Mouse (Mus musculus) kidney, embryonic 14.5 days (tissue): ENCODE measurements around the gene Mtif2. TPM values are rescaled to one million over a fixed set of nuclear protein-coding genes. Genes with fewer than 3 reads are reported as not detected.
A peak's percentile ranks its signal among the peaks of the same experiment; 100 is the strongest.

Experiments
- ATAC-seq: fragments of 200-750 bp; cut with Nextera tagmentation; 2 replicates; pipeline ENCODE4 v1.8.0; 2017; ENCODE audit warnings: moderate number of reproducible peaks, mild to moderate bottlenecking, moderate TSS enrichment, moderate library complexity; ENCODE audit not compliant: low FRiP score, low TSS enrichment
- H3K27ac ChIP-seq: fragments of 300-500 bp; sonication (generic); 2 replicates; pipeline ENCODE4 v1.5.1; 2014; ENCODE audit warnings: low read depth, mild to moderate bottlenecking, low read length, moderate library complexity, mixed read lengths
- H3K27me3 ChIP-seq: fragments of 300-500 bp; sonication (generic); 2 replicates; pipeline ENCODE4 v1.6.1; 2014; ENCODE audit warnings: mild to moderate bottlenecking, low read length; ENCODE audit not compliant: control insufficient read depth, insufficient read depth
- H3K36me3 ChIP-seq: fragments of 300-500 bp; sonication (generic); 2 replicates; pipeline ENCODE4 v1.6.1; 2014; ENCODE audit warnings: low read length, mixed read lengths; ENCODE audit not compliant: control insufficient read depth, insufficient read depth
- H3K4me1 ChIP-seq: fragments of 300-500 bp; sonication (generic); 2 replicates; pipeline ENCODE4 v1.6.1; 2014; ENCODE audit warnings: low read length, mixed read lengths; ENCODE audit not compliant: control insufficient read depth, insufficient read depth
- H3K4me2 ChIP-seq: fragments of 300-500 bp; sonication (generic); replicated peaks from 2 replicates; pipeline ENCODE4 v1.6.1; 2014; ENCODE audit warnings: low read depth, mild to moderate bottlenecking, low read length
- H3K4me3 ChIP-seq: fragments of 300-500 bp; sonication (generic); 2 replicates; pipeline ENCODE4 v1.5.1; 2014; ENCODE audit warnings: mild to moderate bottlenecking, low read length
- H3K9ac ChIP-seq: fragments of 300-500 bp; sonication (generic); 2 replicates; pipeline ENCODE4 v1.6.1; 2014; ENCODE audit warnings: low read depth, mild to moderate bottlenecking, low read length, moderate library complexity
- H3K9me3 ChIP-seq: fragments of 300-500 bp; sonication (generic); 2 replicates; pipeline ENCODE4 v1.6.1; 2016; ENCODE audit warnings: low read length; ENCODE audit not compliant: control insufficient read depth
- WGBS: fragments of 180-500 bp; shearing (Covaris S2); extraction: QIAGEN DNeasy Blood & Tissue Kit; methylation state at CpG from one replicate; pipeline ENCODE4 v1.1.7; 2014; 5-methylcytosine and 5-hydroxymethylcytosine counted together
- polyA plus RNA-seq: library from polyadenylated mRNA; unstranded; fragments of >200 nt; fragmentation: Nextera tagmentation; extraction: Ambion mirVana; gene quantifications from 2 replicates; pipeline ENCODE4 v1.2.1, GENCODE M21; 2014

Gene Mtif2
- polyA plus RNA-seq, 1 experiment from 2014 or later = 48.7 TPM

GRCm38 (mm10) chr11:29548504-29549424 lies 22.6 kb downstream of the Mtif2 start:
- H3K27ac ChIP-seq = no peak overlapping the region
- peak overlapping the region; percentile 89 for H3K4me3 ChIP-seq
- no peaks in the 10 kb centered on the region for H3K9me3 ChIP-seq
- ATAC-seq = no peak
- no peaks in the 10 kb centered on the region for H3K27me3 ChIP-seq
- peaks cover 8% of the 10 kb centered on the region; the same call in 1 of the 2 replicates for H3K4me1 ChIP-seq
- H3K9ac ChIP-seq = peak overlapping the region; percentile 94
- 26% methylated on average over 23 of the region's 23 CpGs for WGBS
- peak overlapping the region; percentile 65 for H3K4me2 ChIP-seq
- H3K36me3 ChIP-seq = peaks cover 28% of the 10 kb centered on the region

GRCm38 (mm10) chr11:29549425-29549778 lies 23.2 kb downstream of the Mtif2 start:
- no peak overlapping the region for H3K27ac ChIP-seq
- H3K4me3 ChIP-seq = no peak overlapping the region
- no peak for ATAC-seq
- H3K9ac ChIP-seq = no peak overlapping the region
- H3K9me3 ChIP-seq = no peaks in the 10 kb centered on the region
- no peaks in the 10 kb centered on the region for H3K27me3 ChIP-seq
- H3K36me3 ChIP-seq = peaks cover 22% of the 10 kb centered on the region
- peaks cover 8% of the 10 kb centered on the region; the same call in 1 of the 2 replicates for H3K4me1 ChIP-seq
- WGBS = 96% methylated on average over 1 of the region's 1 CpGs
- no peak overlapping the region for H3K4me2 ChIP-seq

GRCm38 (mm10) chr11:29560452-29560851 lies 34.2 kb downstream of the Mtif2 start:
- Histone ChIP-seq H3K36me3 (no peaks in the 10 kb centered on the region), H3K4me3 (no peak overlapping the region), H3K27ac (no peak overlapping the region), H3K9ac (no peak overlapping the region), H3K4me1 (no peaks in the 10 kb centered on the region), H3K27me3 (no peaks in the 10 kb centered on the region), H3K4me2 (no peak overlapping the region), H3K9me3 (no peaks in the 10 kb centered on the region)
- WGBS = 89% methylated on average over 9 of the region's 9 CpGs
- no peak for ATAC-seq

GRCm38 (mm10) chr11:29560990-29561389 lies 34.8 kb downstream of the Mtif2 start:
- no peak overlapping the region for H3K4me3 ChIP-seq
- 94% methylated on average over 3 of the region's 3 CpGs for WGBS

GRCm38 (mm10) chr11:29563406-29563805 lies 37.2 kb downstream of the Mtif2 start:
- 87% methylated on average over 2 of the region's 2 CpGs for WGBS
- no peak for ATAC-seq
- Histone ChIP-seq H3K9ac (no peak overlapping the region), H3K27me3 (no peaks in the 10 kb centered on the region), H3K4me1 (no peaks in the 10 kb centered on the region), H3K36me3 (no peaks in the 10 kb centered on the region), H3K9me3 (no peaks in the 10 kb centered on the region), H3K4me2 (no peak overlapping the region), H3K27ac (no peak overlapping the region), H3K4me3 (no peak overlapping the region)

More at GRCm38 (mm10) chr11:29560990-29561389, 34.8 kb downstream of the Mtif2 start:
- no peaks in the 10 kb centered on the region for H3K27me3 ChIP-seq
- no peaks in the 10 kb centered on the region for H3K4me1 ChIP-seq
- no peaks in the 10 kb centered on the region for H3K9me3 ChIP-seq
- no peak overlapping the region for H3K9ac ChIP-seq
- no peak for ATAC-seq
- no peaks in the 10 kb centered on the region for H3K36me3 ChIP-seq
- no peak overlapping the region for H3K4me2 ChIP-seq
- H3K27ac ChIP-seq = no peak overlapping the region

- H3K27me3 ChIP-seq = no peaks in the 10 kb centered on the region
- no peak overlapping the region for H3K9ac ChIP-seq
- WGBS = 69% methylated on average over 3 of the region's 3 CpGs
- H3K4me3 ChIP-seq = no peak overlapping the region
- no peaks in the 10 kb centered on the region for H3K9me3 ChIP-seq
- no peak overlapping the region for H3K27ac ChIP-seq
- H3K36me3 ChIP-seq = no peaks in the 10 kb centered on the region
- ATAC-seq = no peak
- no peaks in the 10 kb centered on the region for H3K4me1 ChIP-seq
- no peak overlapping the region for H3K4me2 ChIP-seq
These were observed 45.3 kb downstream of the Mtif2 start for GRCm38 (mm10) chr11:29571536-29571935.

GRCm38 (mm10) chr11:29572656-29573055 lies 46.4 kb downstream of the Mtif2 start:
- Histone ChIP-seq H3K4me3 (no peak overlapping the region), H3K9me3 (no peaks in the 10 kb centered on the region), H3K4me1 (no peaks in the 10 kb centered on the region), H3K9ac (no peak overlapping the region), H3K36me3 (no peaks in the 10 kb centered on the region), H3K4me2 (no peak overlapping the region), H3K27ac (no peak overlapping the region), H3K27me3 (no peaks in the 10 kb centered on the region)
- ATAC-seq = no peak
- WGBS = 80% methylated on average over 2 of the region's 2 CpGs

- Histone ChIP-seq H3K9me3 (no peaks in the 10 kb centered on the region), H3K36me3 (no peaks in the 10 kb centered on the region), H3K27me3 (no peaks in the 10 kb centered on the region), H3K27ac (no peak overlapping the region), H3K4me3 (no peak overlapping the region), H3K4me2 (no peak overlapping the region), H3K4me1 (no peaks in the 10 kb centered on the region), H3K9ac (no peak overlapping the region)
- ATAC-seq = no peak
These were observed 53.4 kb downstream of the Mtif2 start for GRCm38 (mm10) chr11:29579610-29580009.
